Mouse (Mus musculus): ENCODE measurements around the gene Apol7e. TPM values are rescaled to one million over a fixed set of nuclear protein-coding genes. Genes with fewer than 3 reads are reported as not detected.

Apol7e gene
- polyA plus RNA-seq, 1 experiment from 2014 or later = not detected

- 0 out of 2 replicates have a peak, but pooled peaks cover 4% of the 10 kb centered on the region for H3K4me1 ChIP-seq
- no peak overlapping the region for H3K27ac ChIP-seq
- 94% methylated on average over 3 of the region's 3 CpGs for WGBS
- H3K36me3 ChIP-seq (replicated peaks) = no peaks in the 10 kb centered on the region
- H3K4me2 ChIP-seq = no peak overlapping the region
- H3K4me3 ChIP-seq (replicated peaks) = no peak overlapping the region
- H3K27me3 ChIP-seq = no peaks in the 10 kb centered on the region
- no peak overlapping the region for H3K9ac ChIP-seq
- H3K9me3 ChIP-seq = no peaks in the 10 kb centered on the region
- no peak for ATAC-seq (ENCODE audit: low FRiP score)
Measured at GRCm38 (mm10) chr15:77748414-77748813, 49.8 kb downstream of the Apol7e start.

- H3K36me3 ChIP-seq (replicated peaks) = no peaks in the 10 kb centered on the region
- no peaks in the 10 kb centered on the region for H3K9me3 ChIP-seq
- H3K4me3 ChIP-seq (replicated peaks) = no peak overlapping the region
- H3K27me3 ChIP-seq = no peaks in the 10 kb centered on the region
- no peak overlapping the region for H3K27ac ChIP-seq
- WGBS = 93% methylated on average over 10 of the region's 10 CpGs
- H3K4me2 ChIP-seq = no peak overlapping the region
- no peaks in the 10 kb centered on the region for H3K4me1 ChIP-seq
- no peak for ATAC-seq (ENCODE audit: low FRiP score)
- no peak overlapping the region for H3K9ac ChIP-seq
Measured at GRCm38 (mm10) chr15:77749717-77750116, 51.1 kb downstream of the Apol7e start.

- Histone ChIP-seq H3K9ac (no peak overlapping the region), H3K9me3 (no peaks in the 10 kb centered on the region), H3K4me1 (no peaks in the 10 kb centered on the region), H3K4me2 (no peak overlapping the region), H3K36me3 (replicated peaks) (no peaks in the 10 kb centered on the region), H3K27me3 (peaks cover 5% of the 10 kb centered on the region; the same call in 1 of the 2 replicates), H3K4me3 (replicated peaks) (no peak overlapping the region), H3K27ac (no peak overlapping the region)
- WGBS = 31% methylated on average over 1 of the region's 1 CpGs
- no peak for ATAC-seq (ENCODE audit: low FRiP score)
Measured at GRCm38 (mm10) chr15:77750461-77750860, 51.8 kb downstream of the Apol7e start.

GRCm38 (mm10) chr15:77752443-77752842 lies 53.8 kb downstream of the Apol7e start:
- H3K36me3 ChIP-seq (replicated peaks) = no peaks in the 10 kb centered on the region

GRCm38 (mm10) chr15:77755132-77755531 lies 56.5 kb downstream of the Apol7e start:
- no peak for ATAC-seq (ENCODE audit: low FRiP score)
- Histone ChIP-seq H3K9ac (no peak overlapping the region), H3K27ac (no peak overlapping the region), H3K4me1 (0 out of 2 replicates have a peak, but pooled peaks cover 3% of the 10 kb centered on the region), H3K4me3 (replicated peaks) (no peak overlapping the region), H3K27me3 (peaks cover 9% of the 10 kb centered on the region; the same call in 1 of the 2 replicates), H3K4me2 (no peak overlapping the region), H3K9me3 (no peaks in the 10 kb centered on the region), H3K36me3 (replicated peaks) (no peaks in the 10 kb centered on the region)
- WGBS = 0% methylated on average over 1 of the region's 2 CpGs

More at GRCm38 (mm10) chr15:77752443-77752842, 53.8 kb downstream of the Apol7e start:
- no peak overlapping the region for H3K27ac ChIP-seq
- 63% methylated on average over 11 of the region's 11 CpGs for WGBS
- H3K9me3 ChIP-seq = no peaks in the 10 kb centered on the region
- ATAC-seq (ENCODE audit: low FRiP score) = no peak
- H3K27me3 ChIP-seq = peaks cover 9% of the 10 kb centered on the region; the same call in 1 of the 2 replicates
- H3K9ac ChIP-seq = no peak overlapping the region
- no peak overlapping the region for H3K4me2 ChIP-seq
- no peak overlapping the region for H3K4me3 ChIP-seq (replicated peaks)
- 0 out of 2 replicates have a peak, but pooled peaks cover 3% of the 10 kb centered on the region for H3K4me1 ChIP-seq

GRCm38 (mm10) chr15:77756081-77756480 lies 57.4 kb downstream of the Apol7e start:
- Histone ChIP-seq H3K9ac (no peak overlapping the region), H3K36me3 (replicated peaks) (peaks cover 4% of the 10 kb centered on the region), H3K9me3 (no peaks in the 10 kb centered on the region), H3K4me2 (no peak overlapping the region), H3K4me3 (replicated peaks) (no peak overlapping the region), H3K27me3 (peaks cover 9% of the 10 kb centered on the region; the same call in 1 of the 2 replicates), H3K4me1 (0 out of 2 replicates have a peak, but pooled peaks cover 3% of the 10 kb centered on the region), H3K27ac (no peak overlapping the region)
- WGBS = 63% methylated on average over 2 of the region's 2 CpGs
- ATAC-seq (ENCODE audit: low FRiP score) = no peak

GRCm38 (mm10) chr15:77756848-77757247 lies 58.2 kb downstream of the Apol7e start, which contains the start of gene Apol8:
TSS of gene Apol8 (minus strand) at chr15:77757003.
- Histone ChIP-seq H3K4me1 (0 out of 2 replicates have a peak, but pooled peaks cover 3% of the 10 kb centered on the region), H3K27me3 (peaks cover 9% of the 10 kb centered on the region; the same call in 1 of the 2 replicates), H3K27ac (no peak within 1 kb of the TSS), H3K9me3 (no peaks in the 10 kb centered on the region), H3K9ac (no peak within 1 kb of the TSS), H3K4me3 (replicated peaks) (no peak within 1 kb of the TSS), H3K4me2 (no peak within 1 kb of the TSS), H3K36me3 (replicated peaks) (peaks cover 12% of the 10 kb centered on the region)
- ATAC-seq (ENCODE audit: low FRiP score) = no peak
- WGBS = 8% methylated on average over 9 of the region's 9 CpGs

- no peak overlapping the region for H3K4me3 ChIP-seq (replicated peaks)
- 0 out of 2 replicates have a peak, but pooled peaks cover 3% of the 10 kb centered on the region for H3K4me1 ChIP-seq
- 81% methylated on average over 4 of the region's 4 CpGs for WGBS
Measured at GRCm38 (mm10) chr15:77757586-77758226, 59.0 kb downstream of the Apol7e start.

GRCm38 (mm10) chr15:77760037-77760436 lies 61.4 kb downstream of the Apol7e start:
- H3K4me2 ChIP-seq = no peak overlapping the region
- H3K4me3 ChIP-seq (replicated peaks) = no peak overlapping the region
- H3K9ac ChIP-seq = no peak overlapping the region
- H3K9me3 ChIP-seq = no peaks in the 10 kb centered on the region
- no peak overlapping the region for H3K27ac ChIP-seq
- H3K4me1 ChIP-seq = 0 out of 2 replicates have a peak, but pooled peaks cover 3% of the 10 kb centered on the region
- peaks cover 9% of the 10 kb centered on the region; the same call in 1 of the 2 replicates for H3K27me3 ChIP-seq
- no peak for ATAC-seq (ENCODE audit: low FRiP score)
- WGBS = 93% methylated on average over 15 of the region's 16 CpGs
- peaks cover 42% of the 10 kb centered on the region for H3K36me3 ChIP-seq (replicated peaks)

More at GRCm38 (mm10) chr15:77757586-77758226, 59.0 kb downstream of the Apol7e start:
- no peak for ATAC-seq (ENCODE audit: low FRiP score)
- Histone ChIP-seq H3K4me2 (no peak overlapping the region), H3K9ac (no peak overlapping the region), H3K27me3 (peaks cover 9% of the 10 kb centered on the region; the same call in 1 of the 2 replicates), H3K9me3 (no peaks in the 10 kb centered on the region), H3K27ac (no peak overlapping the region), H3K36me3 (replicated peaks) (peaks cover 19% of the 10 kb centered on the region)

GRCm38 (mm10) chr15:77761083-77761482 lies 62.4 kb downstream of the Apol7e start:
- Histone ChIP-seq H3K27ac (no peak overlapping the region), H3K4me2 (no peak overlapping the region), H3K36me3 (replicated peaks) (peaks cover 52% of the 10 kb centered on the region), H3K27me3 (no peaks in the 10 kb centered on the region), H3K4me1 (0 out of 2 replicates have a peak, but pooled peaks cover 3% of the 10 kb centered on the region), H3K9ac (no peak overlapping the region), H3K9me3 (no peaks in the 10 kb centered on the region), H3K4me3 (replicated peaks) (no peak overlapping the region)
- 96% methylated on average over 7 of the region's 7 CpGs for WGBS
- ATAC-seq (ENCODE audit: low FRiP score) = no peak

GRCm38 (mm10) chr15:77761561-77762380 lies 63.1 kb downstream of the Apol7e start:
- ATAC-seq (ENCODE audit: low FRiP score) = no peak
- H3K4me3 ChIP-seq (replicated peaks) = no peak overlapping the region
- 79% methylated on average over 22 of the region's 22 CpGs for WGBS
- H3K9ac ChIP-seq = no peak overlapping the region
- 0 out of 2 replicates have a peak, but pooled peaks cover 3% of the 10 kb centered on the region for H3K4me1 ChIP-seq
- H3K4me2 ChIP-seq = no peak overlapping the region
- peaks cover 59% of the 10 kb centered on the region for H3K36me3 ChIP-seq (replicated peaks)
- no peaks in the 10 kb centered on the region for H3K27me3 ChIP-seq
- H3K27ac ChIP-seq = no peak overlapping the region
- no peaks in the 10 kb centered on the region for H3K9me3 ChIP-seq

- Histone ChIP-seq H3K27ac (no peak overlapping the region), H3K4me2 (no peak overlapping the region), H3K4me3 (replicated peaks) (no peak overlapping the region), H3K4me1 (no peaks in the 10 kb centered on the region), H3K27me3 (no peaks in the 10 kb centered on the region), H3K9ac (no peak overlapping the region), H3K9me3 (no peaks in the 10 kb centered on the region), H3K36me3 (replicated peaks) (peaks cover 72% of the 10 kb centered on the region)
- no peak for ATAC-seq (ENCODE audit: low FRiP score)
- 91% methylated on average over 16 of the region's 16 CpGs for WGBS
Measured at GRCm38 (mm10) chr15:77763050-77763449, 64.4 kb downstream of the Apol7e start.

Measured in forebrain, embryonic 12.5 days (tissue).